Mouse (Mus musculus): ENCODE results near the gene Numb. TPM values are rescaled to one million over a fixed set of nuclear protein-coding genes. Genes with fewer than 3 reads are reported as not detected.
A peak's percentile ranks its signal among the peaks of the same experiment; 100 is the strongest.

Numb gene
- polyA plus RNA-seq, 1 experiment from 2014 or later: 37.3 TPM

GRCm38 (mm10) chr12:83882088-83882487 lies 39.6 kb downstream of the Numb start:
- WGBS: 84% methylated on average over 3 of the region's 3 CpGs

GRCm38 (mm10) chr12:83880913-83881312 lies 40.8 kb downstream of the Numb start:
- 34% methylated on average over 2 of the region's 2 CpGs for WGBS
- peaks cover 7% of the 10 kb centered on the region; the same call in 1 of the 2 replicates for H3K4me1 ChIP-seq
- H3K4me2 ChIP-seq (replicated peaks): no peak overlapping the region
- H3K9ac ChIP-seq: no peak overlapping the region
- H3K36me3 ChIP-seq: no peaks in the 10 kb centered on the region
- no peaks in the 10 kb centered on the region for H3K27me3 ChIP-seq
- ATAC-seq (ENCODE audit: insufficient number of reproducible peaks, low FRiP score, low TSS enrichment, low read depth): no peak
- no peak overlapping the region for H3K27ac ChIP-seq (replicated peaks)
- H3K4me3 ChIP-seq (replicated peaks): no peak overlapping the region
- H3K9me3 ChIP-seq (replicated peaks): no peaks in the 10 kb centered on the region

More at GRCm38 (mm10) chr12:83882088-83882487, 39.6 kb downstream of the Numb start:
- Histone ChIP-seq H3K27me3 (no peaks in the 10 kb centered on the region), H3K9me3 (replicated peaks) (no peaks in the 10 kb centered on the region), H3K9ac (no peak overlapping the region), H3K4me1 (peaks cover 7% of the 10 kb centered on the region; the same call in 1 of the 2 replicates), H3K4me2 (replicated peaks) (no peak overlapping the region), H3K27ac (replicated peaks) (peak overlapping the region; percentile 9; the same call in 1 of the 2 replicates), H3K4me3 (replicated peaks) (no peak overlapping the region), H3K36me3 (peaks cover 3% of the 10 kb centered on the region; the same call in 1 of the 2 replicates)
- ATAC-seq (ENCODE audit: insufficient number of reproducible peaks, low FRiP score, low TSS enrichment, low read depth): no peak

GRCm38 (mm10) chr12:83875097-83875496 lies 46.6 kb downstream of the Numb start:
- no peak for ATAC-seq (ENCODE audit: insufficient number of reproducible peaks, low FRiP score, low TSS enrichment, low read depth)
- WGBS: 80% methylated on average over 2 of the region's 2 CpGs

GRCm38 (mm10) chr12:83874597-83874996 lies 47.1 kb downstream of the Numb start:
- no peaks in the 10 kb centered on the region for H3K9me3 ChIP-seq (replicated peaks)
- H3K4me2 ChIP-seq (replicated peaks): no peak overlapping the region
- H3K27ac ChIP-seq (replicated peaks): no peak overlapping the region
- WGBS: 86% methylated on average over 4 of the region's 4 CpGs
- H3K4me3 ChIP-seq (replicated peaks): no peak overlapping the region
- H3K27me3 ChIP-seq: no peaks in the 10 kb centered on the region
- H3K9ac ChIP-seq: no peak overlapping the region
- H3K4me1 ChIP-seq: no peaks in the 10 kb centered on the region
- no peak for ATAC-seq (ENCODE audit: insufficient number of reproducible peaks, low FRiP score, low TSS enrichment, low read depth)
- H3K36me3 ChIP-seq: peaks cover 18% of the 10 kb centered on the region

More at GRCm38 (mm10) chr12:83875097-83875496, 46.6 kb downstream of the Numb start:
- peaks cover 18% of the 10 kb centered on the region for H3K36me3 ChIP-seq
- H3K4me1 ChIP-seq: no peaks in the 10 kb centered on the region
- no peak overlapping the region for H3K4me2 ChIP-seq (replicated peaks)
- no peak overlapping the region for H3K4me3 ChIP-seq (replicated peaks)
- H3K27me3 ChIP-seq: no peaks in the 10 kb centered on the region
- no peak overlapping the region for H3K27ac ChIP-seq (replicated peaks)
- H3K9ac ChIP-seq: no peak overlapping the region
- no peaks in the 10 kb centered on the region for H3K9me3 ChIP-seq (replicated peaks)

- WGBS: 88% methylated on average over 1 of the region's 1 CpGs
Observed at GRCm38 (mm10) chr12:83864501-83864900, 57.2 kb downstream of the Numb start.

GRCm38 (mm10) chr12:83861880-83862279 lies 59.9 kb downstream of the Numb start:
- Histone ChIP-seq H3K36me3 (no peaks in the 10 kb centered on the region), H3K9ac (no peak overlapping the region), H3K27ac (replicated peaks) (no peak overlapping the region), H3K4me1 (no peaks in the 10 kb centered on the region; the same call in 1 of the 2 replicates), H3K4me3 (replicated peaks) (no peak overlapping the region), H3K27me3 (no peaks in the 10 kb centered on the region), H3K9me3 (replicated peaks) (no peaks in the 10 kb centered on the region), H3K4me2 (replicated peaks) (no peak overlapping the region)
- WGBS: 76% methylated on average over 3 of the region's 3 CpGs
- ATAC-seq (ENCODE audit: insufficient number of reproducible peaks, low FRiP score, low TSS enrichment, low read depth): no peak

More at GRCm38 (mm10) chr12:83864501-83864900, 57.2 kb downstream of the Numb start:
- Histone ChIP-seq H3K4me3 (replicated peaks) (no peak overlapping the region), H3K27me3 (no peaks in the 10 kb centered on the region), H3K27ac (replicated peaks) (no peak overlapping the region), H3K4me1 (no peaks in the 10 kb centered on the region; the same call in 1 of the 2 replicates), H3K36me3 (no peaks in the 10 kb centered on the region), H3K9ac (no peak overlapping the region), H3K9me3 (replicated peaks) (no peaks in the 10 kb centered on the region), H3K4me2 (replicated peaks) (no peak overlapping the region)
- no peak for ATAC-seq (ENCODE audit: insufficient number of reproducible peaks, low FRiP score, low TSS enrichment, low read depth)

GRCm38 (mm10) chr12:83860688-83861087 lies 61.0 kb downstream of the Numb start:
- Histone ChIP-seq H3K27ac (replicated peaks) (no peak overlapping the region), H3K9me3 (replicated peaks) (no peaks in the 10 kb centered on the region), H3K9ac (no peak overlapping the region), H3K4me3 (replicated peaks) (no peak overlapping the region), H3K4me1 (no peaks in the 10 kb centered on the region; the same call in 1 of the 2 replicates), H3K36me3 (no peaks in the 10 kb centered on the region), H3K4me2 (replicated peaks) (no peak overlapping the region), H3K27me3 (no peaks in the 10 kb centered on the region)
- ATAC-seq (ENCODE audit: insufficient number of reproducible peaks, low FRiP score, low TSS enrichment, low read depth): no peak

GRCm38 (mm10) chr12:83858052-83858451 lies 63.7 kb downstream of the Numb start:
- Histone ChIP-seq H3K36me3 (no peaks in the 10 kb centered on the region), H3K4me3 (replicated peaks) (no peak overlapping the region), H3K27ac (replicated peaks) (no peak overlapping the region), H3K4me2 (replicated peaks) (no peak overlapping the region), H3K27me3 (no peaks in the 10 kb centered on the region), H3K9me3 (replicated peaks) (no peaks in the 10 kb centered on the region), H3K9ac (no peak overlapping the region), H3K4me1 (no peaks in the 10 kb centered on the region; the same call in 1 of the 2 replicates)
- WGBS: 82% methylated on average over 2 of the region's 2 CpGs
- no peak for ATAC-seq (ENCODE audit: insufficient number of reproducible peaks, low FRiP score, low TSS enrichment, low read depth)

GRCm38 (mm10) chr12:83855211-83855610 lies 66.5 kb downstream of the Numb start:
- Histone ChIP-seq H3K4me3 (replicated peaks) (no peak overlapping the region), H3K4me2 (replicated peaks) (no peak overlapping the region), H3K9ac (no peak overlapping the region), H3K27ac (replicated peaks) (no peak overlapping the region), H3K27me3 (no peaks in the 10 kb centered on the region), H3K4me1 (no peaks in the 10 kb centered on the region), H3K36me3 (no peaks in the 10 kb centered on the region), H3K9me3 (replicated peaks) (no peaks in the 10 kb centered on the region)
- no peak for ATAC-seq (ENCODE audit: insufficient number of reproducible peaks, low FRiP score, low TSS enrichment, low read depth)
- WGBS: 97% methylated on average over 1 of the region's 1 CpGs

- Histone ChIP-seq H3K9ac (no peak overlapping the region), H3K9me3 (replicated peaks) (no peaks in the 10 kb centered on the region), H3K27ac (replicated peaks) (no peak overlapping the region), H3K4me1 (no peaks in the 10 kb centered on the region), H3K4me2 (replicated peaks) (no peak overlapping the region), H3K4me3 (replicated peaks) (no peak overlapping the region), H3K27me3 (no peaks in the 10 kb centered on the region), H3K36me3 (no peaks in the 10 kb centered on the region)
- ATAC-seq (ENCODE audit: insufficient number of reproducible peaks, low FRiP score, low TSS enrichment, low read depth): no peak
- WGBS: 80% methylated on average over 3 of the region's 3 CpGs
Observed at GRCm38 (mm10) chr12:83854281-83854680, 67.5 kb downstream of the Numb start.

- 69% methylated on average over 5 of the region's 5 CpGs for WGBS
- no peak for ATAC-seq (ENCODE audit: insufficient number of reproducible peaks, low FRiP score, low TSS enrichment, low read depth)
- no peaks in the 10 kb centered on the region for H3K4me1 ChIP-seq
- H3K27ac ChIP-seq (replicated peaks): no peak overlapping the region
- no peak overlapping the region for H3K9ac ChIP-seq
- no peaks in the 10 kb centered on the region for H3K36me3 ChIP-seq
- no peak overlapping the region for H3K4me2 ChIP-seq (replicated peaks)
- H3K9me3 ChIP-seq (replicated peaks): no peaks in the 10 kb centered on the region
- no peaks in the 10 kb centered on the region for H3K27me3 ChIP-seq
- H3K4me3 ChIP-seq (replicated peaks): no peak overlapping the region
Observed at GRCm38 (mm10) chr12:83852512-83853213, 69.1 kb downstream of the Numb start.

- Histone ChIP-seq H3K4me1 (no peaks in the 10 kb centered on the region), H3K9ac (no peak overlapping the region), H3K4me3 (replicated peaks) (no peak overlapping the region), H3K36me3 (no peaks in the 10 kb centered on the region), H3K27ac (replicated peaks) (no peak overlapping the region), H3K9me3 (replicated peaks) (no peaks in the 10 kb centered on the region), H3K4me2 (replicated peaks) (no peak overlapping the region), H3K27me3 (no peaks in the 10 kb centered on the region)
- no peak for ATAC-seq (ENCODE audit: insufficient number of reproducible peaks, low FRiP score, low TSS enrichment, low read depth)
- 85% methylated on average over 4 of the region's 4 CpGs for WGBS
Observed at GRCm38 (mm10) chr12:83850334-83850733, 71.4 kb downstream of the Numb start.

Data from embryonic facial prominence, embryonic 15.5 days (tissue).